In the genomic region with DNA sequence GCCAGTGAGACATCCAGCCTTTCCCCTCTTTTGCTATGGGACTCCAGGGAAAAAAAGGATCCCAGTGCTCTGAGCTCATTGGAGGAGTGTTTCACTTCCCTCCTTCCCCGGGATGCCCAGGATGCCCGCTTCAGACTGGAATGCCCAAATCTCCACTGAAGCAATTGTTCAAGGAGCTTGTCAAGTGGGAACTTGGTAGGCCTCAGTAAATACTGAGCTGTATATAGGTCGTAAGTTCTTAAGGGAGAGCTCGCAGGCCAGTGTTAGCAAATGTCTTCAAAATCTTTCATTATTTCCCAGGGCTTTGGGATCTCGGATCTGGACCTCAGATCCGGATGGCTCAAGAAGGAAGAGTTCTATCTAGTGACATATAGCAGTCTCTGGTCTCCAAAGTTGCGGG, we compare ENCODE assay signal across 17 mouse cellular contexts. TPM values are rescaled to one million over a fixed set of nuclear protein-coding genes. Genes with fewer than 3 reads are reported as not detected.
"Had no signal": no experiment of that assay in that cellular context is flagged by ENCODE, and none has a peak within 500 bp of the region (broad histone marks: within the 10 kb centered on the region; RNA-seq: fewer than 3 reads in every experiment).

No protein-coding gene starts in this region.

- H3K9me3 ChIP-seq: kidney, embryonic 15.5 days; limb, embryonic 12.5 days; liver, embryonic 12.5 days; liver, embryonic 15.5 days had no signal

- H3K9ac ChIP-seq: kidney, embryonic 15.5 days; limb, embryonic 12.5 days; liver, embryonic 12.5 days; liver, embryonic 15.5 days had no signal

- H3K4me1 ChIP-seq: liver, embryonic 12.5 days; liver, embryonic 15.5 days had no signal

- ATAC-seq: liver, embryonic 12.5 days had no signal

- H3K4me2 ChIP-seq: liver, embryonic 12.5 days; liver, embryonic 15.5 days had no signal

- H3K27ac ChIP-seq: kidney, embryonic 15.5 days; left cerebral cortex, adult 2 months; limb, embryonic 12.5 days; liver, embryonic 12.5 days; liver, embryonic 15.5 days; macrophage had no signal

- DNase-seq: kidney, adult 11 months; kidney, adult 8-10 months; kidney, postnatal 10 days; kidney, postnatal 36 days; layer of hippocampus, postnatal 36 days; liver; lung, adult 18-20 months; midbrain, embryonic 14.5 days; thymus, adult 2 months; thymus, postnatal 14 days; thymus, postnatal 4 days had no signal

- H3K4me3 ChIP-seq: left cerebral cortex, adult 2 months; limb, embryonic 12.5 days; liver, embryonic 12.5 days; liver, embryonic 15.5 days had no signal

- H3K36me3 ChIP-seq: kidney, embryonic 15.5 days; limb, embryonic 12.5 days; liver, embryonic 12.5 days; liver, embryonic 15.5 days had no signal

RNA-seq across cellular contexts. Expression of gene Tbx3, which starts 14.1 kb away (rescaled TPM):
- polyA plus RNA-seq: macrophage had no signal
